Mouse (Mus musculus): ENCODE measurements at regions not wholly inside any gene's neighbourhood (a gene's known extent, or its start where the extent isn't known, plus 50 kb on each side); places are given as distances from the start of the nearest gene placed in this dataset.
A peak's percentile ranks its signal among the peaks of the same experiment; 100 is the strongest.

- ATAC-seq: no peak
Measured at GRCm38 (mm10) chr4:32153356-32153755, 85.2 kb upstream of the Bach2 start.

GRCm38 (mm10) chr4:32156965-32157364 lies 81.6 kb upstream of the Bach2 start:
- ATAC-seq: no peak

GRCm38 (mm10) chr4:32158451-32158850 lies 80.2 kb upstream of the Bach2 start:
- ATAC-seq: no peak

- ATAC-seq: no peak
Measured at GRCm38 (mm10) chr4:32158886-32159285, 79.7 kb upstream of the Bach2 start.

- peak; percentile 41 for ATAC-seq
Measured at GRCm38 (mm10) chr4:32160815-32161214, 77.8 kb upstream of the Bach2 start.

- ATAC-seq: no peak
Measured at GRCm38 (mm10) chr4:32161871-32162656, 76.5 kb upstream of the Bach2 start.

- ATAC-seq: no peak
Measured at GRCm38 (mm10) chr4:32162694-32163240, 75.8 kb upstream of the Bach2 start.

- ATAC-seq: peak; percentile 62
Measured at GRCm38 (mm10) chr4:32164081-32164641, 74.4 kb upstream of the Bach2 start.

- ATAC-seq: peak; percentile 57
Measured at GRCm38 (mm10) chr4:32164736-32165241, 73.8 kb upstream of the Bach2 start.

- ATAC-seq: no peak
Measured at GRCm38 (mm10) chr4:32165918-32166528, 72.6 kb upstream of the Bach2 start.

GRCm38 (mm10) chr4:32167151-32167550 lies 71.5 kb upstream of the Bach2 start:
- no peak for ATAC-seq

- ATAC-seq: no peak
Measured at GRCm38 (mm10) chr4:32170106-32170459, 68.5 kb upstream of the Bach2 start.

GRCm38 (mm10) chr4:32170460-32171192 lies 68.0 kb upstream of the Bach2 start:
- no peak for ATAC-seq

GRCm38 (mm10) chr4:32171291-32171690 lies 67.3 kb upstream of the Bach2 start:
- ATAC-seq: no peak

- no peak for ATAC-seq
Measured at GRCm38 (mm10) chr4:32172992-32173391, 65.6 kb upstream of the Bach2 start.

- ATAC-seq: no peak
Measured at GRCm38 (mm10) chr4:32174771-32175170, 63.8 kb upstream of the Bach2 start.

- no peak for ATAC-seq
Measured at GRCm38 (mm10) chr4:32175231-32175630, 63.4 kb upstream of the Bach2 start.

- ATAC-seq: no peak
Measured at GRCm38 (mm10) chr4:32175853-32176448, 62.7 kb upstream of the Bach2 start.

GRCm38 (mm10) chr4:32176449-32177135 lies 62.0 kb upstream of the Bach2 start:
- no peak for ATAC-seq

- ATAC-seq: no peak
Measured at GRCm38 (mm10) chr4:32177933-32178639, 60.5 kb upstream of the Bach2 start.

- ATAC-seq: peak; percentile 90
Measured at GRCm38 (mm10) chr4:32179707-32180241, 58.8 kb upstream of the Bach2 start.
